Mouse (Mus musculus): Measurements from ENCODE around the gene Jph4.

Jph4 gene

DNA sequence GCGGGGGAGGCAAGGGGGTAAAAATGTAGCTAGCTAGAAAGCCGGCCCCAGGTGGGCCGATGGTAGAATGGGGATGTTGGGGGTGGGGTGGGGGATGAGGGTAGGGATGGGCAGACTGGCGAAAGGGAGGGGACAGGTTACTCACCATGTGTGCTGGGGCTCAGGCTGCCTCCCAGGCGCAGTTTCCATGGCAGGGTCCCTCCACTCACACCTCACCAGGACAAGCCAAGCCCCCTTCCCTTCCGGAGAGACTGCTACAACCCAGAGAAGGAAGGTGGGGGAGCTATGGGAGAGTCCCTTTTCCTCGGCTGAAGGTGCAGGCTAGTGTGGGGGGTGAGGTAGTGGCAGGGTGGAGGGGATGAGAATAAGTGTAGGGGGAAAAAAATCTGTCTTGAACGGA, 889 bp downstream of the Jph4 start:
- DNase-seq, result no peak

DNA sequence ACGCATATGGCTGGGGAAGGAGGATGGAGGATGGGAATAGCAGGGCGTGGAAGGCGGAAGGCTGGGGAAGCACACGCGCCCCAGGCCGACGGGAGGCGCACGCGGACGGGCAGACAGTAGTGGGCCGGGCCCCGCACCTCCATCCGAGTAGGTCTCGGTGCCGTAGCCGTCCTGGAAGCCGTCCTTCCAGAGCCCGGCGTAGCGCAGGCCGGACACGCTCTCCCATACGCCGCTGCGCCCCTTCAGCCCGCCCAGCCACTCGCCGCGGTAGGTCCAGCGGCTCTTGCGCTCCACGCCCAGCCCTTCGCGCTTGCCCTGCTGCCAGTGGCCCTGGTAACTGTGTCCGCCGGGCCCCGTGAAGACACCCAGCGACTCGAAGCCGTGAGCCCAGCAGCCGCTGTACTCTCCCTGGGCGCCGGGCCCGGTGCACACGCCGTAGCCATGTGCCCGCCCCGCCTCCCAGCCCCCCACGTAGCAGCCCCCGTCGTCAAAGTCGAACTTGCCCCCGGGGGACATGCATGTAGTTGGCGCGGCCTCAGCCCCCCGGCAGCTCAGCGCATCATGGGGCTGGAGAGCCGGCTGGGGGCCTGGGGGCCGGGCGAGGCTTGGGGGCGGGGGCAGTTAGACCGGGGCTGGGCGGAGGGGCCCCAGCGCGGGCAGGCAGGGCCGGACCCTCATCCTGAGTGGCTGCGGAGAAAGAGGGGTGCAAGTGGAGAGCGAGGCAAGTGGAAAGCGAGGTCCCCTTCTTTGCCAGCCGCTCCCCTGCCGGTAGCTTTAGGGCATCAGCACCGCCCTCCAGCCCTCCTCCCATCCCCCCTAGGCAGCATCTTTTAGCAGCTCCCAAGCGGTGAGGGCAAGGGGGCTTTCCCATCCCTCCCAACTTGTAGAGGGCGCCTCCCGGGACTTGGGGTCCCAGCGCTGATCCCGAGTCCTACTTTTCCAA, 1.7 kb downstream of the Jph4 start:
- DNase-seq, result peak; percentile 45

DNA sequence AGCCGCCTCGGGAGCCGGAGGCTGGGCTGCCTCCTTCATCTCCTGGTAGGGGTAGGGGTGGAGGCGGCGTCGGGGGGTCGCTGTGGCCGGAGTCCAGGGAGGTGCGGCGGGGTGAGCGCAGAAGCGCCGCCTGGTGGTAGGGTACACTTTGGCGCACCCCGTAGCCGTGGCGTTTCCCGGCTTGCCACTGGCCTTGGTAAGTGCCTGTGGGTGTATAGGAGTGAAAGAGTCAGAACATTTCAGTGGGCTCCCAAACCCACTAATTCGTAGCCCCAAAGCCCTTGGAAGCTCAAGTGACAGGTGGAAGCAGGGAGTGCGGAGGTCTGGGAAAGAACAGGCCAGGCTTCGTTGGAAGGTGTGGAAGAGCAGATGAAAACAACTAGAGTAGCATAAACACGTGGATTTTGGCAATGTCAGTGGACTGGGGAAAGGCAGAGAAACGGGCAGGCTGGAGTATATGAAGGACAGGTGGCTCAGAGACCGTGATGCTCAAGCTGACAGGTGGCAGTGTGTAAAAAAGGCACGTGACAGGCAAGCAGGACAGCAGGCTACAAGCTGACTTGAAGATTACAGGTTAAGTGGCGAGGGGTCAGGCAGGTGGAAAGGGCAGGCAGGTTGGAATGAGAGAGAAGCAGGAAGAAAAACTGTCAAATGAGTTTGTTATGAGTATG, 2.6 kb downstream of the Jph4 start:
- DNase-seq, result peak; percentile 73

DNA sequence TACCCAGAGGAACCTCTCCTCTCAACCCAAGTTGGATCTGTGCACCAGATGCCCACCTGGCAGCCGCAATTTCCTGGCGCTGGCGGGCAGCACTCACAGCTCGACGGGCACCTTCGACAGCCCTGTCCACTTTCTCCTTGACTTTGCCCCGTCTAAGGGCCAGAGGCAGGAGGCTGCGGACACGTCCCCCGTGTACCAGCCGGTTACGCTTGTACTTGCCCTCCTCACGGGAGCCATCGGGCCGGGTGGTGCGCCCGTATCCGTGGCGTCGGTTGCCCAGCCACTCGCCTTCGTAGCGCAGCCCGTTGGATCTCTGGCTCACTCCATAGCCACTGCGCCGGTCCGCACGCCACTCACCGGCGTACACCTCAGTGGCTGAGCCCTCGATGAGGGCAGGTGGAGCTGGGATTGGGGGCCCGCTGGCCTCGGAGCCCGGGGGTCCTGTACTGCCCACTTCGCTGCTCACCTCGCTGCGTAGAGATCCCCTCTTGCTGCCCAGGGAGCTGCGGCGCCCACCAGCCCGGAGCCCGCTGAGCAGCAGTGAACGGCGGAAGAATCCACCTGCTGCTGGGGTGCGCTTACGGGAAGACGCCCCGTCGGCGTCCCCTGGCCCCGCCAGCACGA, 3.3 kb downstream of the Jph4 start:
- DNase-seq, result no peak

DNA sequence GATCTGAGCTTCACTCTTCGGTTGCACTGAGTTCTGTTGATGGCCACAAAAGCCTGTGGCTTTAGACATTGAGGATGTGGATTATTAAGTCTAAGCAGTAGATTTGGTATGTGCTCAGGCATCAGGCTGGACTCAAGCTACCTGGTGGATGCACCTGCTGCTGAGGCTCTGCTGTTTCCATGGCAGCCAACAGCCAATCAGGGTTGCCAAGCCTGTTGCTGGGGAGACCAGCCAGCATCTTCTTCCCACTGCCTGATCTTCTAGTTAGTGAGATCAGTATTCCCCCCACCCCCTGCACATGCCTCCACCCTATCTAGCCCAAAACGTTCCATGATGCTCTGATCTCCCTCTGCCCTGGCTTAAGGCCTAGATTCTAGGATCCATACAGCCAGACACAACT, 5.0 kb downstream of the Jph4 start:
- DNase-seq, result no peak

DNA sequence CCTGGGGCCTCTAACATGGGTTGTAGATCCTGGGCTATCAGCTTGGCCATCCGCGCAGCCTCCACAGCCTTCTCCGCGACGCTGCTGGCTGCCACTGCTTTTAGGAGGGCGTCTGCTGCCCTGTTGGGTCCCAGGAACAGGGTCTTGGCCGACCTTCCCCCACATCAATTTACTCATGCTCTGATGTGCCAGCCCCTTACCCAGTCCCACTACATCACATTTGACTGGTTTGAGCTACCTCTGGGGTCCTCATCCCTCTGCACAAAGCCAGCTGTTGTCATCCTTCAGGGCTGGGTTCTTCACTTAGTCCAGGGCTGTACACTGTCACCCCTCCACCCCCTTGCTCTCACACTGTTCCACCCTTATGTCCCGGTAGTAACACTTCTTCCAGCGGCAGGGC, 6.7 kb downstream of the Jph4 start:
- DNase-seq, result no peak

DNA sequence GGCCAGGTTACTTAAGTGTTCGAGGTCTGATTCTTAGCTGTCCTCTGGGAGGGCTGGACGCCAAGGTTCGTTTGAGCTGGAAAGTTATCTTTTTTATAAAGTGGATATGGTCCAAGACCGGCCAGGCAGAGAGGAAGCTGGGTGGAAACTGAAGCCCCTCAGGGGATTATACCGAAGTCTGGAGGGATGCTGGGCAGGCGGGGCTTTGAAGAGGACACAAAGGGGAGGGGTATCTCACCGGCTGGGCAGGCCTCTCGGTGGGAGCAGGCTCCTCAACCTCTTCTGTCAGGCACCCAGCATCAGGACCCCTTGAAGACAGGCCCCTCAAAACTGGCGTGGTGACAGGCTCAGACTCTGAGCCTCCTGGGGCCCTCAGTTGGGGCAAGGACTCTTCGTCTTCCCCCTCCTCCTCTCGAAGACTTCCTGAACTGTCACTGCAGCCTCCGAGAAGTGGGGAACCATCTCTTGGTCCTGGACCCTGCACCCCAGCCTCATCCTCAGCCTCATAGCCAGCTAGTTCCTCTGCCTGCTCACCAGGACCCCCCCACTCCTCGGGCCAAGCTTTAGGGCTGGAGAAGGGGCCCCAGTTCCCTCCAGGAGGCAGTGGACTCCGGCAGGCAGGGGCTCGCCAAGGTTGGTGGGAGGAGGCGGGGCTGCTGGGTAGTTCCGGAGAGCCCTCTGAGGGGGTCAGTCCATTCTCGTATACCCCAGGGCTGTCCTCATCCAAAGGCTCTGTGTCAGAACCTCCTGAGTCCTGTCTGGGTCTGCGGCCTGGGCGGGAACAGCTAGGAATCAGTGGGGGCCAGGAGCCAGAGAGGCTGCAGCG, 7.5 kb downstream of the Jph4 start:
- DNase-seq, result no peak

DNA sequence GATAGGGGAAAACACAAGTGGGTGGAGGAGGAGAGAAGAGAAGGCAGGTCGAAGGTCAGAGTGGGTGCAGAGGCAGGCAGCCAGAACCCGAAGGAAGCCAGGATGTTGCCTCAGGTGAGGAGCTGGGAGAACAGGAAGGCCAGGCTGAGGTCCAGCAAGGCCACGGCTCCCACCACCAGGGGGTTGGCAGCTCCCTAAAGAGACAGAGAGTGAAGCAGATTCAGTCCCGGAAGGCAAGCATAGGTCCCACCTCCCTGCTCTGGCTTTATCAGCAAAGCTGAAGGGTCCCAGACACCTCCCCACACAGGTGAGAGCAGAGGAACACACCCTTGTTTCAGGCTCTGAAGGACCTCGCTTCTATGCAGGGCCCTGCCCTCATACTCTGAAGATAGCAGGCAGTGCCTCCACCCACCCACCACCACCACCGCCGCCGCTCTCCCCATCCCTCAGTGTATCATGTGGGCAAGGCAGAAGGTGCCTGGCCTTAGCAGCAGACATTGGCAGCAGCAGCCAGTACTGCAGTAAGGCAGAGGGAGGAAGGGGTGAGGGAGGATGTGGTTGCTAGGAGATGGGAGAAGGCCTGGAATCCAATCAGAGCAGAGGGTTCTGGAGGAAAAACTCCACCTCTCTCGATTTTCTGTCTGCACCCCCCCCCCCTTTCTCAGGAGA, 8.4 kb downstream of the Jph4 start:
- DNase-seq, result no peak

DNA sequence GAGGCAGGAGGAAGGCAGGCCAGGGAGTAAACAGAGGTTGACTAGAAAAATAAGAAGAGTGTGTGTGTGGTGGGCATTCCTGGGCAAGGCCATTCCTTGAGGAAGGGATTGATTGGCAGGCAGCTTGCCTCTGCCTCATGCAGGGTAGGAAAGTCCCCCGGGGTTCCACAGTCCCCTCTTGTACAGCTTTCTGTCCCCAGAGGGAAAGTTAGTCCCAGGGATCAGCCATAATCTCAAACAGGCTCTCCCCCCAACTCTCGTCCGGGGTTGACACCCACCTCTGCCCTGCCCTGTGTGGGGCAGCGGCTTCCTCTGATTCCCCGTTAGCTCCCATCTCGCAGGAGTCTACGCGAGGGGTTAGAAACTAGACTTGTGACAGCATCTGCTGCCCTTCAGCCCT, 9.7 kb downstream of the Jph4 start:
- DNase-seq, result no peak

DNA sequence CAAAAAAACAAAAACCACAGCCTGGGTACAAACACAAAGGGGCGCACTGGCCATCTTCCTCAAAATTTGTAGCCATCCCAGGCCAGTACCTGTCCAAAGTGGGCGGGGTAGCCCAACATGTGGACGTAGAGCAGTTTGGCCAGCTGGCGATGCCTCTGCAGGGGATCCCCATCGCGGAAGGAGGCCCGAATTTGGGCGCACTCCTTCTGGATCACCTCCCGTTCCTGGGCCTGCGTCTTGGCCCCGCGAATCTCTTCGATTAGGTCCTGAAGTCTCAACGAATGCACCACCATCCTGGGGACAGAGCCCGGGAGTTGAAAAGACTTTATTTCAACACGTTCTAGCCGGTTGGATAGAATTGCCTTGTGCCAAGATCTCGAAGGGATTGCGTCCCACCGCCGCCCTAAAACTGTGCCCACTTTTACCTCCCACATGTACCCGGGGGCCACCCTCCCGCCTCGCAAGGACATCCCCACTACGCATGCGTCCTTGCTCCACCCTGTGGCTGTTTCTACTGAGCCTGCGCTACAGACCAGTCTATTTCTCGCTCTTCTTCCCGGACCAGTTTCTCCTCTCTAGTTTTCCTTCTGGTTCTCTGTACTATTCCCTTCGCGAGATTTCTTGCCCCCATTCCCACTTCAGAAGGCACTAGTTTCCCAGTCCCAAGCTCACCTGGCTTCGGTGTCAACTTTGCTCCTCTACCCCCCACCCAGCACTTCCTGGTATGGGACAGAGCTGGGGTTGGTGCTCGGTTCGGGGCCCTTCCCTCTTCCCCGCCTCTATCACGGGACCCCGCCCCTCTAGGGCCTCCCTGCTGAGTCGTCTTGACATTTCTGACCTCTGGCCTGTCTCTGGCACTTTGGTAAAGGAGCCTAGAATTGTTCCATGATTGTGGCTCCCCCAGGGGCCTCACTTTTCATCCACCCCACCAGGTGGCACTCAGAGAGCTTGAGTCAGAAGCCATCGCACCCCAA, 10.6 kb downstream of the Jph4 start, which contains the start of gene Ap1g2:
Gene Ap1g2, minus strand, starts transcription at position 758 of the 974 bp plus-strand sequence.
- DNase-seq, result peak; percentile 87

DNA sequence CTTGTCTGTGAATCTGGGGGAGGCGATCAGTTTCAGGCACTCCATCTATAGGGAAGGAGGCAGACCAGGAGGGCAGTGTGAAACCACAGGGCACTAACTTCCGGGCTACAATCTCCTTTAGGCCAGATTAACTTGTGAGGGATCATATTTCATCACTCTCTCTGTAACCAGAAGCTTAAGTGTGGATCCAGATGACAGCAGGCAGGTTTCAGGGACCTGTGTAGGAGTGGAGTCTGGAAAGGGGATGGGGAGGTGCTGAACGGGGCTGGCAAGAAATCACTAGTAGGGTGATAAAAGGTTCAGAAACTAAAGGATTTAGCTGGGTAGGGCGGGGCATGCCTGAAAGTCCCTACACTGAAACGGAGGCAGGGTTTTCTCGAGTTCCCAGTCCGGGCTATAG, 11.3 kb downstream of the Jph4 start:
- DNase-seq, result no peak

DNA sequence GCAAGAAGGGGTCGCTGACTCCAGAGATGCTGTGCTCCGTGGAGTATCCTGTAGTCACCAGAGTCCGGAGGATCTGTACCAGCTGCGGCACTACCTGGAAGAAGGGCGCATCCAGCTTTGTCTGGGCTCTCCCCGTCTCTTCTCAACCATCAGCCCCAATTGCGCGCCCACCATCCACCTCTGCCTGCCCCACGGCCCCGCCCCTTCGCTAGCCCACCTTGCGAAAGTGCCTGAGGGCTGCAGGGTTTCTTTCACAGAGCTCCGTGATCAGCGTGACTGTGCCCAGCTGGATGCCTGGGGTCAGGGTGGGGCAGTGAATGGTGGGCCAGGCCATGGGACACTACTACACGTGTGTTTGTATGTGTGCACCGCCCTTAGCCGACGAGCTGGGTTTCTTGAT, 12.4 kb downstream of the Jph4 start:
- DNase-seq, result peak; percentile 31

DNA sequence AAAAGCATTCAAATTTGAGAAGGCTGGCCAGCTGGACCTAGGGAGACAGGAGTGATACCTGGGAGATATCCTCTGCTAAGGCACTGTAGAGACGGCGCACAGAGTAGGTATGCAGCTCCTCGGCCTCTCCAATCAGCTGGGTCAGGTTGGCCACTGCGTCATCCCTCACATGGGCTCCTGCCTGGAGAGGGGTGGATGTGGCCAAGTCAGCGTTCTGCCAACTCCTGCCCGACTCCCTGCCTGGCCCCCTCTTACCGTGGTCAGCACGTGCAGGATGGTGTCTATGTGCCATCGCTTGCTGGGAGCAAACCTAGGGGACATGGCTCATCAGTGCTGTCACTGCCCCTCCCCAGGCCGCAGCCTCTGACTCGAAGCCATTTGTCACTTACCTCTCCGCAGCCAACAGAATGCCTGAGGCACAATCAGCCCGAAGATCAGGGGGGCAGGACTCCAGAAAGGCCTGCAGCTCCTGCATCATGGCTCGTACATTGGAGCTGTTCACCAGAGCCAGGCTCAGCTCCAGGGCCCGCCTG, 14.4 kb downstream of the Jph4 start:
- no peak for DNase-seq

DNA sequence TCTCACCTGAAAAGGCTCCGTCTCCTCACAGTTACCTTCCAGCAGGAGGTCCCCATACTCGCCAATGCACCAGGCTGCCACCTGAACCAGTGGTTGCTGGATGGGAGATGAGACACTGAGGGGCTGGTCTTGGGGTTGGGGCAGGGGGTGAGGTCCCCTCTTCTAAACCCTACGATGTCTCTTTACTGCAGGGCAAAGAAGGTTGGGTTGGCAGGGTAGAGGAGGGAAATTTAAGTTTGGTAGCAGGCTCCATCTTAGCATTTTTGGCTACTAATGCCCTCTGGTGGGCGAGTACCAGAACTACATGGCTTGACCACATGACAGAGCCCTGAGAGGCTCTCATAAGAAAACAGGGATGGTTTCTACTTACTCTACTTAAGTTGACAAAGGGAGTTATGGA, 15.1 kb downstream of the Jph4 start:
- DNase-seq, result peak; percentile 69

DNA sequence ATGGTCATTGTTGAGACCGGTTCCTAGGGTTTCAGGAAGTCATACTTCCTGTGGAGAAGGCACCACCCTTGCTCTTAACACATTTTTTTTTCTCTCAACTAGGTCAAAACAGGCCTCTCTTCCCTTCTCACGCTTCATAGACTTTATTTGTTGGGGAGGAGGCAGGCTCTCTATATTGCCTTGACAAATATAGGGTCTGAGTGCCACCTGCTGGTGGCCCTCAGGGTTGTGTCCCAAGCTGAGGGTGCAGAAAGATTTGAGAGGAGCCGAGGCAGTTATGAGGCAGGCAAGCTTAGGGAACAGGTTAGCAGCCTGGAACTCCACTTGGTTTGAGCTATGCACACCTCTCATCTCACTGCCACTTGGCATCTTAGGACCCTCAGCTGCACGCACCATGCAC, 18.7 kb downstream of the Jph4 start:
- peak; percentile 84 for DNase-seq

DNA sequence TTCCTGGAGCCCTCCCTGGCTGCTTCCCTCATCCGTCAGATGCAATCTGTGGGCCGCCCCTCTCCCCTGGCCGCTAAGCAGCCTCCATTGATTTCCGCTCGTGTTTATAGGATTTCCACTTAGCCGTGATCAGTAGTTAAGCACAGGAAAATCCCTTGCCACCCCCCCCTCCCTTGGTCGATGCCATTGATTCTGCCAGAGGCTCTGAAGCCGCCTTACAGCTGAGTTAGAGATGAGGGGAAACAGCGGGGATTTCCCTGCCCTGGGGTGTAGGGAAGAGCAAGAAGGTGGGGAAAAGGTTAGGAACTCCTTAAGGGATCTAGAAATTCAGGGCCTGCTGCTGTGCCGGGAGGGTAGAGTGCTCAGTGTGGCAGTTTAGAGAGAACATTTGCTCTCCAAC, 19.1 kb downstream of the Jph4 start:
- DNase-seq, result peak; percentile 21

DNA sequence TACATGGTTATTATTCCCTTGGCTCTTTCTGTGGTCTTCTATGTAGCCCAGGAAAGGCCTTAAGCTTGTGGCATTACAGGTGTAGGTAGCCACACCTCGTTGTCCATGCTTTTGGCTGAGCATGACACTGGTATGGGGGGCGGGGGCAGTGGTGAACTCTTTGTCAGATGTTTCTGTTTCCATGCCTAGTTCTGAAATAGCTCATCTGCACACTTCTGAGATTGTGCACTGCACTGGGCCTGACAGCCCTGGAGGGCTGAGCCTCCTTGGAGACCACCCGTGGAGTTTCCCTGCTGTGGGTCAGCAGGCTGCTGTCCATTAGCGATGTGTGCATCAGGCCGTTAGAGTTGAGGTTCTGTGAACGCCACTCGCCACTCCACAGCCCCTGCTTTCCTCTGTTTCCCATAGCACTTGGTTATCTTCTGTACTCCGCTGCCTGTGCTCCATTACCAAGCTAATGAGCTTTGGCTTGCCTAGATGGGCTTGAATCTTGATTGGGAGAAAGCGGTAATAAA, 20.1 kb downstream of the Jph4 start:
- no peak for DNase-seq

DNA sequence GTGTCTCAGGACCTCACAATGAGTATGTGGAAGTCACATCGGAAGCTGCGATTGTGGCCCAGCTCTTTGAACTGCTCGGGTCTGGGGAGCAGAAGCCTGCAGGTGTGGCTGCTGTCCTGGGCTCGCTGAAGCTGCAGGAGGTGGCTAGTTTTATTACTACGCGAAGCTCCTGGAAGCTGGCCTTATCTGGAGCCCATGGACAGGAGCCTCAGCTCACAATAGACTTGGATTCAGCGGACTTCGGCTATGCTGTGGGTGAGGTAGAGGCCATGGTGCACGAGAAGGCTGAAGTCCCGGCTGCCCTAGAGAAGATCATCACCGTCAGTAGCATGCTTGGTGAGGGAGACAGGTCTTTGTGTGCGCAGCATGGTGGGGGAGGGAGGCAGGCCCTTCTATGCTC, 21.1 kb downstream of the Jph4 start:
- no peak for DNase-seq

DNA sequence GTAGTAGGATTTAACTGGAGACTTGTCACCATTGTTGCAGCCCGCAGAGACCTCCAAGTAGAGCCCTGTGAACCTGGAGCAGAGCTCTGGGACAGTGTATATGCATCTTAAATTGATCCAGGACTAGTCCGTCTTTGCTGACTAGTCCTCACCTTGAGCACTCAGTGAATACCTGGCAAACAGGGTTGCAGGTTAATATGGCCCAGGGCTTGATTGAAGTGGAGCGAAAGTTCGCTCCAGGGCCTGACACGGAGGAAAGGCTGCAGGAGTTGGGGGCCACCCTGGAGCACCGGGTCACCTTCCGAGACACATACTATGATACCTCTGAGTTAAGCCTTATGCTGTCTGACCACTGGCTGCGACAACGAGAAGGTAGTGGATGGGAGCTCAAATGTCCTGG, 21.5 kb downstream of the Jph4 start:
- DNase-seq, result no peak

DNA sequence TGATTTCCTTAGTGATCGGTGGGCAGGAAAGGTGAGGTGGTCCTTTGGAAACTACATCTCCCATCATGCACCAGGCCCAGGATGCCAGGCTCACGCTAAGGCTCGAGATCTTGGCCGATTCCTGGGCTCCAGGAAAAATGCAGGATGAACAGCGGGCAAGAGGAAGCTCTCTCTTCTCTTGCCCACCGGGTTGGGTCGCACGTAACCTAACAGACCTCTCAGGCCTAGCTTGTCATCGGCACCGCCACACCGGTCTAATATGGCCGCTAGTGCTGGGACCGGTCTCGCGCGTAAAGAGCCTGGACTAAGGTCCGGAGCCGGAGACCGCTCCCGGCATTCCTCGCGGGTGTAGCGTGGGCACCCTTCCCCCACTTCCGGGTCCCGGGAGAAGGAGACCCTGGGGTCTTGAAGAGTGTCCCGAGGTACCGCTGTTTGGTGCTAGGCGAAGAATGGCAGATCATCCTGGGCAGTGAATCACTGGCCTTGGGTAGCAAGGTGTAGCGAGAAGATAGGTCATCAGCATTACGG, 22.0 kb downstream of the Jph4 start, which contains the start of gene Thtpa:
Gene Thtpa, plus strand, starts transcription at position 81 of the 528 bp plus-strand sequence.
- peak; percentile 72 for DNase-seq
